Mouse (Mus musculus): ENCODE measurements around the gene Abcc5.

The Abcc5 gene

GRCm38 (mm10) chr16:20359643-20360295, 66.4 kb downstream of the Abcc5 start:
- DNase-seq (ENCODE audit: extremely low spot score) = no peak

- no peak for DNase-seq (ENCODE audit: extremely low spot score)
Observed at GRCm38 (mm10) chr16:20357837-20358236, 68.4 kb downstream of the Abcc5 start.

- DNase-seq (ENCODE audit: extremely low spot score) = no peak
Observed at GRCm38 (mm10) chr16:20354762-20355161, 71.4 kb downstream of the Abcc5 start.

- no peak for DNase-seq (ENCODE audit: extremely low spot score)
Observed at GRCm38 (mm10) chr16:20354011-20354410, 72.2 kb downstream of the Abcc5 start.

GRCm38 (mm10) chr16:20345464-20345863, 80.7 kb downstream of the Abcc5 start:
- DNase-seq (ENCODE audit: extremely low spot score) = no peak

- no peak for DNase-seq (ENCODE audit: extremely low spot score)
Observed at GRCm38 (mm10) chr16:20338616-20339015, 87.6 kb downstream of the Abcc5 start.

DNA sequence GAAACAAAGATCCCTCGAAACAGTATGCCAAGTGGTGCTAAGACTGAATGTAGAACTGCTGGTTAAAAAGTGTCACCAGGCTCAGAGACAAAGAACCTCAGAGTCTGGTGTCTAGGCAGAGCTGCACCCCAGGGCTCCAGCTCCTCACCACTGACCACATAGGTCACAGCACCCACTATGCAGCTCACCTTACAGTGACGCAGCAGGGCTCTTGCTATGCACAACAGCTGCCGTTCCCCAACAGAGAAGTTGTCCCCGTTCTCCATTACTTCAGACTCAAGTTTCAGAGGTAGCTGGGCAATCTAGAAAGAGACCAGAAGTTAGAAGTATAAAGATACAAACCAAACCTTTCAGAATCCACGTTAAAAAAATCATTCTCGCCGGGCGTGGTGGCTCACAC, 91.3 kb downstream of the Abcc5 start:
- no peak for DNase-seq (ENCODE audit: extremely low spot score)

DNA sequence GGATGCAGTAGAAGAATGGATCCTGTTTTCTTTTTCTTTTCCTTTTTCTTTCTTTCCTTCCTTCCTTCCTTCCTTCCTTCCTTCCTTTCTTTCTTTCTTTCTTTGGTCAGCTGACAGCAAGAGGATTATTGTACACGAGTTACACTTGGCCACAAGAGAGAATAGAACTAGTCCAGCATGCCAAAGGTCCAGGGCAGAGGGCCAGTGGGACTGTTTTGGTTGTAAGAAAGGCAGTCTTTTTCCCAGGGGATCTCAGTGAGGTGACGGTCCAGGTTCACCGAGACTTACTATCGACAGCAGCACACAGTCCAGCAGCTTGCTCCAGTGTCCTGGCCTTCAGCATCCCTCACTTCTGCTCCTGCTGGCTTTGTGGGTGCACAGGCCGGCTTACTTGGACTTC, 97.9 kb downstream of the Abcc5 start:
- DNase-seq (ENCODE audit: extremely low spot score) = no peak

DNA sequence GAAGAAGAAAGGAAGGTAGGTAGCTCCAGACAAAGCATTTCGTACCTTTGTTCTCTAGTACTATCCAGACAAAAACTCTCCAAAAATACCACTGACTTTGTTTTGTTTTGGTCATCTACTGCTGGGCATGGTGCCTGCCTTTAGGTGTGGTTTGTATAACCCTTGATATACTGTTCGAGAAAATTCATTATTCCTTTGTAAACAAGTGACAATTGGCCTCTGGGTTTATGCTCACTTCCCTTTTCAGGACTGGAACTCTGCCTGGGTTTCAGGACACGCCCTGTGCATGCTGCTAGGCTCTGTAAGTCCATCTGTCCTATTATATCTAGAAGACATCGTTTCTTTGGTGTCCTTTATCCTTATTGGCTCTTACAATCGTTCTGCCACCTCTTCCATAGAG, 100.9 kb downstream of the Abcc5 start, which contains the start of gene Cyp2ab1:
Cyp2ab1 (minus strand) TSS at position 119 of the 400 bp plus-strand sequence.
- no peak for DNase-seq (ENCODE audit: extremely low spot score)

DNA sequence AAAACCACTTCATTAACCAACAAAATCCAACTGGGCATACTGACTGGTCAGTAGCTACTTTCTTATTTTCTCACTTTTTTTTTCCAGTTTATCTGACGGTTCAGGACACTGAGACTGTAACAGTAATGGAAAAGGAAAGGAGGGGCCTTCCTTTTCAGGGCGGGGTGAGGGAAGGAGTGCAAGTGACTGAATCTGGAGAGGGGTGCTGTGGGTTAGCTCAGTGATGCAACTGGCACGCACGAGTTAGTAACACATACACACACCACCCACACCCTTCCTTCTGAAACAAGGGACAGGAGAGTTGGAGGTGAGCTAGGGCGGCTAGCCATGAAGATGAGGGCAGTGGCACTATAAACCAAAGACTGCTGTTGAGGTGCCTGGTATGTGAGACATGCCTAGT, 102.3 kb downstream of the Abcc5 start:
- DNase-seq (ENCODE audit: extremely low spot score) = no peak

- no peak for DNase-seq (ENCODE audit: extremely low spot score)
Observed at GRCm38 (mm10) chr16:20322274-20322673, 103.9 kb downstream of the Abcc5 start.

DNA sequence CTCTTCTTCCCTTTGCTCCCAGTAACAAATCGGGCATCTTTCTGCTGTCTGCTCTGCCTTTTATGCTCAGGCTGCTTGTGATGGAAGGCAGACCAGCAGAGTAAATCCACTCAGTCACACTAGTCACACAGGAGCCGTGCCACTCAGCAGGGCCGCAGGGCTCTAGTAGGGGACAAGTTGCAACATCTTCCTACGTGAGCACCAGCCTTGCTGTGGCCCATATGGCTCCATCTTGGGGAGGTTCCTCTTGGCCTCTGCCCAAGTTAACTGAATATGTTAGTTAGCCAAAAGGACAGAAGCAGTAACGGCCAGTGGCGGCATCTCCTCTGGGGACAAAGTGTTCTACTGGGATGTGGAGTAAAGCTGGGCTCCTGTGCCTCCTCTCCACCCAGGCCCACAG, 109.4 kb downstream of the Abcc5 start:
- DNase-seq (ENCODE audit: extremely low spot score) = no peak

- no peak for DNase-seq (ENCODE audit: extremely low spot score)
Observed at GRCm38 (mm10) chr16:20315266-20315665, 110.9 kb downstream of the Abcc5 start.

DNA sequence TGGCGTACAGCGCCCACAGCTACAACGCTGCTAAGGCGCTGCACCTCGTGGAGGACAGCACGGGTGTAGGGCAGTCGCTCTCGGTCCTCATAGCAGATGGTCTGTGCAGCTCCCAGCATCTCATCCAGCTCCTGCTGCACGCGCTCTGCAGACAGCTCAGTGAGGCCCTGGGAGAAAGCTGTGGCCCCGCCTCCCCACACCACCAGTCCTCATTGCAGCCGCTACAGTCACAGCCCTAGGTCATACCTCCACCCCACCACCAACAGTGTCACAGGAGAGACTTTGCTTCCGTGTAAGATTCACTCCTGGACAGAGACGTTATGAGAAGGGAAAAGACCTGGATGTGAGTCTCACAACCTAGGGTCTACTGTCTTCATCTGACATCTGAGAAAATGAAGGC, 113.9 kb downstream of the Abcc5 start:
- no peak for DNase-seq (ENCODE audit: extremely low spot score)

DNA sequence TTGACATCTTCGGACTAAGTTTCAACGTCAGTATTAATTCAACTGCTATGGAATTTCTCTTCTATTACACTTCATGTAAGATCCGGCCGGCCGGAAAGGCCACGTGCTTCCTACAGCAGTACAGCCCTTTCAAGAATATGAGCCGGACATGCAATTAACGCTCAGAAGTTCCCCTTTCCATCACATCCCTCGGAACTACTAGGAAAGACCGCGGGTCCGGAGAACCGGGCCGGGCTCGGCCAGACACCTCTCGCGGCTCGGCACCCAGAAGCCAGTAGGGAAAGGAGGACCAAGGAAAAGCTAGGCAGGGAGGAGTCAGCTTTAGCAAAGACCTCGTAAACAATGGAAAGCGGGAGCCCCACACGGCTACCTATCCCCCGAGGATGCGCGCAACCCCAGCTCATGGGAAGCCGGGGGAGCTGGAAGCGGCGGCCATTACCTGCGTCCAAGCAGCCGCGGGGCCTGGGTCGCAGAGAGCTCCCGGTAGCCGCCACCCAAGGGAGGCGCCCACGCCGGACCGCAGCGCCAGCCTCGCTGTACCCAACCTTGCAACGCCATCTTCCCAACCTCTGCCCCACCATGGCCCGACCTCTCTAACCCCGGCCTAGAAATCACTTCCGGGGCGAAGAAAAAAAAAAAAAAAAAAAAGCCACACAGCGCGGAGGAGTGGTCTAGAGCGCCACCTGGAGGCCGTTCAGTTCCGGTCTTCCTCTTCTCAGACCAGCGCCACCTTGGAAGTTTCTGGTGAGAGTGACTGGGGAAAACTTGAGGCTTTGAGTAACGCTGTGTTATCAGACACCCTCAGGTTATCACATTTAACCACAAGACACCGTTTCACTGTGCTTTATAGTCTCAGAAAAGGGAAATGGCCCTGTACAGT, 124.2 kb downstream of the Abcc5 start, which contains the start of gene Parl:
Parl (minus strand) TSS at position 618 of the 880 bp plus-strand sequence.
- DNase-seq (ENCODE audit: extremely low spot score) = peak; percentile 86

- no peak for DNase-seq (ENCODE audit: extremely low spot score)
Observed at GRCm38 (mm10) chr16:20300076-20300475, 126.1 kb downstream of the Abcc5 start.
